Mouse (Mus musculus) intestine, embryonic 15.5 days (tissue): ENCODE data around the gene Rpl9. TPM values are rescaled to one million over a fixed set of nuclear protein-coding genes. Genes with fewer than 3 reads are reported as not detected.
A peak's percentile ranks its signal among the peaks of the same experiment; 100 is the strongest.

ENCODE experiments used
- ATAC-seq: fragments of 200-750 bp; cut with Nextera tagmentation; 2 replicates; pipeline ENCODE4 v1.8.0; 2017; ENCODE audit warnings: moderate TSS enrichment, moderate library complexity
- H3K27ac ChIP-seq: fragments of 300-500 bp; sonication (generic); 2 replicates; pipeline ENCODE4 v1.5.1; 2015; ENCODE audit warnings: mild to moderate bottlenecking, inconsistent platforms
- H3K27me3 ChIP-seq: fragments of 300-500 bp; sonication (generic); replicated peaks from 2 replicates; pipeline ENCODE4 v1.6.1; 2015; ENCODE audit warnings: inconsistent platforms
- H3K36me3 ChIP-seq: fragments of 300-500 bp; sonication (generic); 2 replicates; pipeline ENCODE4 v1.6.1; 2015; ENCODE audit warnings: inconsistent platforms
- H3K4me1 ChIP-seq: fragments of 300-500 bp; sonication (generic); replicated peaks from 2 replicates; pipeline ENCODE4 v1.6.1; 2015; ENCODE audit warnings: inconsistent platforms
- H3K4me2 ChIP-seq: fragments of 300-500 bp; sonication (generic); replicated peaks from 2 replicates; pipeline ENCODE4 v1.6.1; 2015; ENCODE audit warnings: mild to moderate bottlenecking, inconsistent platforms
- H3K4me3 ChIP-seq: fragments of 300-500 bp; sonication (generic); replicated peaks from 2 replicates; pipeline ENCODE4 v1.5.1; 2015; ENCODE audit warnings: inconsistent platforms
- H3K9ac ChIP-seq: fragments of 300-500 bp; sonication (generic); 2 replicates; pipeline ENCODE4 v1.6.1; 2015; ENCODE audit warnings: inconsistent platforms
- H3K9me3 ChIP-seq: fragments of 300-500 bp; sonication (generic); 2 replicates; pipeline ENCODE4 v1.6.1; 2016; ENCODE audit warnings: inconsistent platforms
- WGBS: fragments of 180-500 bp; shearing (Covaris S2); methylation state at CpG from one replicate; pipeline ENCODE4 v1.1.7; 2015; 5-methylcytosine and 5-hydroxymethylcytosine counted together
- polyA plus RNA-seq: library from polyadenylated mRNA; unstranded; fragments of >200 nt; fragmentation: Nextera tagmentation; extraction: Ambion mirVana; gene quantifications from 2 replicates; pipeline ENCODE4 v1.2.1, GENCODE M21; 2015

Rpl9 gene
- 1,022 and 1,026 TPM in 2 replicates for polyA plus RNA-seq

DNA sequence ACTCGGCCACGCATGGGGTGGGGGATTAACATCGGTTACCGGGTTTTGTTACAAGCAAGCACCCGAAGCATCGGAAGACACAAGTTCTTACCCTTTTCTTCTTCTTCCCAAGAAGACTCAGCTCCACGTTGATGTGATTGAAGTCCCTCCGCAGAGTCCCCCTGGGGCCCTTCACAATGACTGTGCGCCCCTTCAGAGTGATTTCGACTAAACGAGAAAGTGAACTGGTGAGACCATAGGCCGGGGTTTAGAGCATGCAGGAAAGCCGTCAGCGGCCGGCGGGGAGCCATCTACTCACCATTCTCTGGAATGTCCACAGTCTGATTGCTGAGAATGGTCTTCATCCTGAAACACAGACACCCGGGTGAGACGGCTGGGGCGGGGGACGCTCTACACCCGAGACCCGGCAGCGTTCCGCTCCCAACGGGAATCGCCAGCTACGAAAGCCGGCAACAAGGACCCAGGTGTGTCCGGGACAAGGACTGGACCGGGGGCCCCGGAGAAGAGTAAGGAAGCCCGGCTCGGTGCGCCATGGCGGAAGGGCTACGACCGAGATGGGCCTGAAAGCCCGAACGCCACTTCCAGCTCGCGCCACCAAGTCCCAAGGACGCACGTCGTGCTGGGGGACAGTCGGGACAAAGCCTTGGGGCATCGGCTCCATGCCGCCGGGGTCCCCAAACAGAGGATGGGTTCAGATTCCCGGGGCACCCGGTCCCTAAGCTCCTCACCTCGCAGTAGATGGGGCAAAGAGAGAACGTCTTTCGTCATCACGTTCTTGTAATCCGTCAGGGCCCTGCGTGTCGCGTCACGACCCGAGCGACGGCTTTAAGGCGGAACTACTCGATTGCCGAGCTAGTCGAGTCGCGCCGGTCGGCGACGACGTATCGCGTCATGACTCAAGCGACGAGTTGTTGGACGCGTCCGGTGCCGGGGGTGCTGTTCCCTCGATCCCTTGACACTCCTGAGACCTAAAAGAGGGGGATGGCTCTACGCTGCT is at the start of gene Rpl9, which contains the start of gene Lias:
Gene Rpl9 (minus strand): TSS at position 797 of the 997 bp plus-strand sequence.
Gene Lias (plus strand): TSS at position 850 of the 997 bp plus-strand sequence.
- peaks cover 9% of the 10 kb centered on the region; the same call in 1 of the 2 replicates for H3K4me1 ChIP-seq
- ATAC-seq, result peak; percentile 97
- H3K9me3 ChIP-seq, result no peaks in the 10 kb centered on the region
- peak within 1 kb of the TSS; percentile 97 for H3K4me3 ChIP-seq
- H3K4me2 ChIP-seq, result peak within 1 kb of the TSS; percentile 73
- H3K9ac ChIP-seq, result peak within 1 kb of the TSS; percentile 97
- peak within 1 kb of the TSS; percentile 91 for H3K27ac ChIP-seq
- peaks cover 19% of the 10 kb centered on the region; the same call in 1 of the 2 replicates for H3K36me3 ChIP-seq
- under 1% methylated on average over 83 of the region's 83 CpGs for WGBS
- H3K27me3 ChIP-seq, result no peaks in the 10 kb centered on the region

DNA sequence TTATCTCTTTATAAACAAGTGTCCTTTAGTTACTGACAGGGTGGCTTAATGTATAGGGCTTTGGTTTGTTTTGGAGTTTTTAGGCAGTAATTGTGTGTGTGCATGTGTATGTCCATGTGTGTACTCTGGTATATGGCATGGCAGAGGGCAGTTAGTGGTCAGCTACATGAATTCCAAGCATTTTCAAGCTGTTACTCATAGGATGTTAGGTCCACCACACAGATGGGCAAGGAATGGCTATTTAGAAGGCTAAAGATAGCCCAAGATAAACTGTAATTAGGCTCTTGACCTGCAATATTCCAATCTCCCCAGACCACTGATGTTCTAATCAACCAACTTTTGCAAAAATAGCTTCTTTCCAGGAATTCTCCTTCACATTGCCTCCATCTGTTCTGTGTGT is 46.8 kb upstream of the Rpl9 start:
- no peak for ATAC-seq

DNA sequence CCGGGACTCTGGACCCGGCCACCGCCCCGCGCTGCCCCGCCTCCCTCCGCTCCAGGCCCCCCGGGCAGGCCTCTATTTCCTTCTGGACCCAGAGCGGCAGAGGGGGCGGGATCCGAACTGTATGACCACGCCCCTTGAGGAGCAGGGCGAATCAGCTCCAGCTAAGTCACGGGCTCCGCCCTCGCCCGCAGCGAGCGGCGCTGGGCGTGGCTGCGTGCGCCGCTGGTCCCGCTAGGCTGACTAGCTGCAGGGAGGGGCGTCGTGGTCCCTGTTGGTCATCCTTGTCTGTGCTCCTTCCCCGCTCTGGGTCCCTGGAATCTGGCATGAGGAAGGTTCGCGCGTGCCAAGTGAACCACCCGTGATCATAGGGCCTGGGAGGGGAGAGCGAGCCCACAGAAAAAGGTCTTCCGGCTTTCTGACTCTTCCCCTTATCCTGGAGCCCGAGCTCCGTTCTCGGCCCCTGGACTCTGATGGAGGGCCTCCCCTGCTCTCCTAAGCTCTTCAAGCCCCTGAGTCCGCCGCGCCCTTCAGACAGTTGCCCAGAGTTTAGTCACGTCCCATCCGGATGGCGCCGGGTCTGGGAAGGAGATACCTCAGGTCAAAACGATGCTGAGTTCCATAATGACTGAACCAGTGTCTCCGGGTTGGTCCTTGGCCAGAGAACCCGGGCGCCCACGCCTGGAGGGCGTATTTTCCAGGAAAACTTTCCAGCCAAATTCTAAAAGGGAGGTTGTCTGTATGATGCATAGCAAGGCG is 44.7 kb upstream of the Rpl9 start, which contains the start of gene Ugdh:
Gene Ugdh (minus strand): TSS at position 144 of the 756 bp plus-strand sequence.
- Histone ChIP-seq H3K9ac (peak within 1 kb of the TSS; percentile 82), H3K27me3 (no peaks in the 10 kb centered on the region), H3K36me3 (no peaks in the 10 kb centered on the region), H3K4me1 (peaks cover 5% of the 10 kb centered on the region), H3K4me2 (peak within 1 kb of the TSS; percentile 82), H3K4me3 (peak within 1 kb of the TSS; percentile 79), H3K9me3 (no peaks in the 10 kb centered on the region), H3K27ac (peak within 1 kb of the TSS; percentile 91)
- WGBS, result under 1% methylated on average over 51 of the region's 51 CpGs
- ATAC-seq, result peak; percentile 98

More for the DNA sequence above, 46.8 kb upstream of the Rpl9 start:
- H3K9ac ChIP-seq, result no peak overlapping the region
- H3K27me3 ChIP-seq, result no peaks in the 10 kb centered on the region
- H3K9me3 ChIP-seq, result no peaks in the 10 kb centered on the region
- H3K36me3 ChIP-seq, result no peaks in the 10 kb centered on the region
- H3K4me3 ChIP-seq, result no peak overlapping the region
- no peak overlapping the region for H3K4me2 ChIP-seq
- peaks cover 5% of the 10 kb centered on the region; the same call in 1 of the 2 replicates for H3K4me1 ChIP-seq
- no peak overlapping the region for H3K27ac ChIP-seq

DNA sequence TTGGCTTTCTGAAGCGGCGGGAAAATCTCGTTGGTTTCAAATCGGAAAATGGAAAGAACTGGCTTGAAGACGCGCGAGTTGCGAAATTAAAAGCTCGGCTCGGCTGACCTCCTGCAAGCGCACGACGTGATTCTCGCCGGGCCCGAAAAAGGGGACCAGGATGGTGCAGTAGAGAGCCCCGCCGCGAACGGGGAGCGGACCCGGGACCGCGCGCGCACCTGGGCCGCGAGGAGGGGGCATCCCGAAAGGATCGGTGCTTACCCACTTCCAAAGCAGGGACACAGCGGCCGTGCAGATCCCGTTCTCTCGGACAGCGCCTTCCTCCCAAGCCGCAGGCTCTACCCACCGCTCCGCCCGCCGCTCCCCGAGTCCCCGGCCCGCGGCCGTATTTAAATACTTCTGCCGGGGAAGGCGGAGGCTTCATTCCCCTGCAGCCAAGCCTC is 44.1 kb upstream of the Rpl9 start:
- no peak; the same call in 1 of the 2 replicates for ATAC-seq
- H3K27ac ChIP-seq, result peak overlapping the region; percentile 85

DNA sequence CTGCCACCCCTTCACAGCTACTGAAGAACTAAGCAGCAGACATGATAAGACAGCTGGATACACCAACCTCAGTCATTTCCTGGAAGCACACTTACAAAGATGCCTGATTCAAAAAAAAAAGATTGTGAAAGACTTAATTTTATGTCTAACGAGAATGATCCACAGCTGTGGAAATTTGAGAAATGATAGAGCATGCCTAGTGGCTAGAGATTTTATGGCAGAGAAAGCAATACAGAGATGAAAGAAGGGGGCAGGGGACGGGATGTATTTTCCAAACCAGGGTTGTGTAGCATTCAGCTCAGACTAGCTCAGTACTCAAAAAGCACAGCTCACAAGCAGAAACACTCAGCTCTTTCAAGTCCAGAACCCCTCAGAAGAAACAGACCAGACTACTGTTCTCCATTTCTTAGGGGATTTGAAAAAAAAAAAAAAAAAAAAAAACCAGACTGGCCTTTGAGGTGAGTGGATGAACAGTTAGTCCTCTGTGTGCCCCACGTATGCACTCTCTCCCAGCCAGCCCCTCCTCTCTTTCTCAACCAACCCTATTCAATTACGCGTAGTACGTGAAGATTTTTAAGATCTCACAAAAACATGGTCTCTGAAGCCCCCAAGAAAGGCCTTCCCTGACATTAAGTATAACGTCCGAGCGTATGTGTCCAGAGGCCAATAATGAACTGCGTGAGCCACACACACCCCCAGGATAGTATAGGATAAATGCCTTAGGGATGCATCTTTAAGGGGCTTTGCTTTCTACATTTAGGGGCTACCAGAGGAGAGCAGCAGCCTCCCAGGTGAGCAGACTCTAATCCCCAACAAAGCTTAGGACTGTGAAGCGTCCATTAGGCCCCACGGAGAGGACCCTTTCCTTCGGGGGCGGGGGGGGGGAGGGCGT is 43.5 kb upstream of the Rpl9 start:
- 6% methylated on average over 15 of the region's 15 CpGs for WGBS
- Histone ChIP-seq H3K27me3 (no peaks in the 10 kb centered on the region), H3K9me3 (no peaks in the 10 kb centered on the region), H3K4me3 (peak overlapping the region; percentile 79), H3K36me3 (no peaks in the 10 kb centered on the region), H3K9ac (peak overlapping the region; percentile 82), H3K27ac (peak overlapping the region; percentile 85), H3K4me1 (peaks cover 5% of the 10 kb centered on the region), H3K4me2 (peak overlapping the region; percentile 82)
- ATAC-seq, result no peak

More for the DNA sequence above, 44.1 kb upstream of the Rpl9 start:
- WGBS, result 0% methylated on average over 46 of the region's 47 CpGs
- Histone ChIP-seq H3K4me2 (peak overlapping the region; percentile 82), H3K4me3 (peak overlapping the region; percentile 79), H3K4me1 (peaks cover 5% of the 10 kb centered on the region), H3K27me3 (no peaks in the 10 kb centered on the region), H3K9ac (peak overlapping the region; percentile 82), H3K36me3 (no peaks in the 10 kb centered on the region), H3K9me3 (no peaks in the 10 kb centered on the region)

DNA sequence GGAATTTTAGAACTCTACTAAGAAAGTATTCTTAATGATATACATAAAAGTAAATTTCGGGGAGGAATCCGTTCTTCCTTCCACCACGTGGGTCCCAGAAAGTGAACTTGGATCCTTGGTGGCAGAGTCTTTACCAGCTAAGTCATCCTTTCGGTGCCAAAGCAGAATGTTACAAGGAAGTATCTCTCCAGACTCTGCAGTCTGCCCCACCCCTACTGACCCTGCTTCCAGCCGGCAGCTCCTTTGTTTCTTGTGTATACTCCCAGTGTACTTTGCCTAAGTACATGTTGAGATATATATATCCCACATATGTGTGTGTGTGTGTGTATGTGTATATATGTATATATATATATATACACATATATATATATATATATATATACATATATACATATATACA is 38.2 kb upstream of the Rpl9 start:
- Histone ChIP-seq H3K9me3 (no peaks in the 10 kb centered on the region), H3K36me3 (no peaks in the 10 kb centered on the region), H3K27ac (no peak overlapping the region), H3K27me3 (no peaks in the 10 kb centered on the region), H3K4me1 (peaks cover 8% of the 10 kb centered on the region), H3K4me3 (no peak overlapping the region), H3K9ac (no peak overlapping the region), H3K4me2 (no peak overlapping the region)
- 72% methylated on average over 5 of the region's 5 CpGs for WGBS
- no peak for ATAC-seq

DNA sequence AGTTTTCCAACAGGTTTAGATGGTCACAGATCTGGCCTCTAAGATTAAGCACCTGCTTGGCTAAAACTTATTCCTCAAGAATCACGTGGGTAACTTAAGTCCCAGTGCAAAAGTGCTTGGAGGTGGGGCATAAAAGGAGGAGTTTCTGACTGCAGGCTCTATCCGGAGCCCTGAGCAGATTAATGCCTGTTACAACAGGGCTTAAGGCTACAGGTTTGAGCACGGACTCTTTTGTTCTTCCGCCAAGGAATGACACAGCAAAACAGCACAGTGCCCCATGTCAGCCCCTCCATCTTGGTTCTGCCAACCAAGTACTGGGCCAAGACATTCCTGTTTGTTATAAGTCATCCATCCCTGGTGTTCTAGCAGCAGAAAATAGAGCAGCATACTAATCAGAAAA is 37.1 kb upstream of the Rpl9 start:
- no peaks in the 10 kb centered on the region for H3K36me3 ChIP-seq
- H3K27ac ChIP-seq, result no peak overlapping the region
- no peak overlapping the region for H3K4me2 ChIP-seq
- no peaks in the 10 kb centered on the region for H3K9me3 ChIP-seq
- H3K4me3 ChIP-seq, result no peak overlapping the region
- no peaks in the 10 kb centered on the region for H3K27me3 ChIP-seq
- peak; percentile 19; the same call in 1 of the 2 replicates for ATAC-seq
- WGBS, result 43% methylated on average over 4 of the region's 4 CpGs
- peaks cover 6% of the 10 kb centered on the region; the same call in 1 of the 2 replicates for H3K4me1 ChIP-seq
- H3K9ac ChIP-seq, result no peak overlapping the region

DNA sequence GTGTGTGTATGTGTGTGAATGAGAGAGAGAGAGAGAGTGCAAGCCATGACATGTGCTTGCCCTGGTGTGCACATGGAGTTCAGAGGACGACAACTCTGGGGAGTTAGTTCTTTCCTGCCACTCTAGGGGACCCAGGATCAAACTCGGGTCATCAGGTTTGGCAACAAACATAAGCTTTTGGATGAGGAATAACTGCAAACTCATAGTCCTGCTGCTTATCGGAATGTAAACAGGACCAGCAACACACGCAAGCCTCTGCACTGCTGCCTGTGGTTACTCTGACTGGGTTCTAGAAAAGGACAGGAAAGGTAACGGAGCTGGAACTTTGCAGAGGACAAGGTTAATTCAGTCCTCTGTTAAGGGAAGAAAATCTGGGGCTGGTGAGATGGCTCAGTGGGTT is 34.0 kb upstream of the Rpl9 start:
- no peak overlapping the region for H3K4me2 ChIP-seq
- no peaks in the 10 kb centered on the region for H3K27me3 ChIP-seq
- no peak overlapping the region for H3K4me3 ChIP-seq
- H3K9me3 ChIP-seq, result no peaks in the 10 kb centered on the region
- H3K9ac ChIP-seq, result no peak overlapping the region
- H3K4me1 ChIP-seq, result peaks cover 6% of the 10 kb centered on the region; the same call in 1 of the 2 replicates
- 77% methylated on average over 5 of the region's 5 CpGs for WGBS
- no peak overlapping the region for H3K27ac ChIP-seq
- no peak for ATAC-seq
- peaks cover 12% of the 10 kb centered on the region for H3K36me3 ChIP-seq

DNA sequence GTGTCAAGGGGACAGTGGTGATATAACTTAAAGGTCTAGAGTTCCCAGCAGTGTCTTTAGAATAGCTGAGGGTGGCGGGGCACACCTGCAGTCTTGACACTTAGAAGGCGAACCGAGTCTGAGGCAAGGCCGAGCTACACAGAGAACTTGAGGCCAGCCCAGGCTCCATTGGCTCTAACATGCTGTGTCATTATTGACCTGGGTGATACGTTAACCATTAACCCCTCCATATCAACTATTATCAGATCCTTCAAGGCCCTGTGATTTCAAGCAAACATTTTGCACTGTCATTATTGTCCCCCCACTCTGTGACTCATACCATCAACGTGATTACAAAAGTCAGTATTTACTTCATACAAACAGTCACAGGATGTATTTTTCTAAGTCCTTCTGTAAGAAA is 33.0 kb upstream of the Rpl9 start:
- ATAC-seq, result peak; percentile 90
- no peaks in the 10 kb centered on the region for H3K27me3 ChIP-seq
- H3K4me1 ChIP-seq, result peaks cover 6% of the 10 kb centered on the region; the same call in 1 of the 2 replicates
- H3K36me3 ChIP-seq, result peaks cover 12% of the 10 kb centered on the region
- no peak overlapping the region for H3K4me3 ChIP-seq
- H3K27ac ChIP-seq, result 0 out of 2 replicates have a peak overlapping the region, but pooled peaks have one; percentile 29
- 63% methylated on average over 6 of the region's 6 CpGs for WGBS
- H3K9ac ChIP-seq, result no peak overlapping the region
- H3K4me2 ChIP-seq, result no peak overlapping the region; the same call in 1 of the 2 replicates
- H3K9me3 ChIP-seq, result no peaks in the 10 kb centered on the region

DNA sequence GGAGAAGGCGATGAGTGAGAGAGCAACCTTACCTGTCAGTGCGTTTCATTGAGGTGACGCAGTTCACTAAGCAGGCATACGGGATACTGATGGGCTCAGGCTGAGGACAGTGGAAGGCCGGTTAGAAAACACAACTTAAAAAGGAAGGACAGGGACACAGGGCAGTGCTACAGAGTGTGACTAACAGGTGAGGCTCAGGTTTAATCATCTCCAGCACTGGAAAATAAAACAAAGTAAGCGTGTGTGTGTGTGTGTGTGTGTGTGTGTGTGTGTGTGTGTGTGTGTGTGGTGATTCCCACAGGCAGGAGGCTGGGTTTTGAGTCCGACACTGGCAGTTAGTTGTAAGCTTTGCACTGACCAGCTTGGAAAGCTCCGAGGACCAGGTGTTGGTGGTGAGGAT is 31.6 kb upstream of the Rpl9 start:
- Histone ChIP-seq H3K36me3 (peaks cover 12% of the 10 kb centered on the region), H3K27me3 (no peaks in the 10 kb centered on the region), H3K9me3 (no peaks in the 10 kb centered on the region), H3K4me2 (no peak overlapping the region), H3K4me3 (no peak overlapping the region), H3K4me1 (0 out of 2 replicates have a peak, but pooled peaks cover 4% of the 10 kb centered on the region), H3K27ac (no peak overlapping the region), H3K9ac (no peak overlapping the region)
- ATAC-seq, result no peak
- 91% methylated on average over 8 of the region's 8 CpGs for WGBS

DNA sequence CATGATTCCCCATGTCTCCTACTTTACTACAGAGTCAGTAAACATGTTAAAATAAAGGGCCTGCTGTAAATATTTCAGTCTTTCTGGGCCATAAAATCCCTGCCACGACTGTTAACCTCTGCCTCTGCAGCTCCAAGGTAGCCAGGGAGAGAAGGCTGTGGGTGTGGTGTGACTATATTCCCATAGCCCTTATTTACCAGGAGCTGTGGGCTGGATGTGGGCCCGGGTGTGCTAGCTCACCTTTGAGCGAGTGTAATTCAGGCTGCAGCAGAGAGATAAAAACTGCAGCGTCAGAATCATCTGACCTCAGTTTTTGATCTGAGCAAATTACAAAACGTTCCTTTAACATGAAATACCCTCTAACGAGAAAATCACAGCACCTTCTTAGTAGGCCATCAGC is 29.6 kb upstream of the Rpl9 start:
- peaks cover 15% of the 10 kb centered on the region for H3K36me3 ChIP-seq
- WGBS, result 37% methylated on average over 6 of the region's 6 CpGs
- peaks cover 10% of the 10 kb centered on the region for H3K4me1 ChIP-seq
- H3K27ac ChIP-seq, result peak overlapping the region; percentile 57
- no peaks in the 10 kb centered on the region for H3K9me3 ChIP-seq
- H3K4me3 ChIP-seq, result no peak overlapping the region
- H3K27me3 ChIP-seq, result no peaks in the 10 kb centered on the region
- H3K9ac ChIP-seq, result no peak overlapping the region
- ATAC-seq, result peak; percentile 80
- no peak overlapping the region for H3K4me2 ChIP-seq
